Mouse (Mus musculus) liver, adult 2 months (tissue): ENCODE measurements around the gene Fam111a. TPM values are rescaled to one million over a fixed set of nuclear protein-coding genes. Genes with fewer than 3 reads are reported as not detected.

Experiments
- DNase-seq: peaks from one replicate; pipeline ENCODE4 v3.0.0-alpha.2; 2011; ENCODE audit warnings: low read depth, low spot score; ENCODE audit errors: extremely low read depth
- H3K27ac ChIP-seq: fragments of 200-500 bp; replicated peaks from 2 replicates; pipeline ENCODE4 v1.5.1; 2012; ENCODE audit warnings: low read depth, mild to moderate bottlenecking, control low read depth, inconsistent platforms, low read length; ENCODE audit not compliant: insufficient read depth
- H3K27me3 ChIP-seq: fragments of 200-500 bp; 2 replicates; pipeline ENCODE4 v1.6.1; 2012; ENCODE audit warnings: mild to moderate bottlenecking, moderate library complexity, low read length, inconsistent platforms; ENCODE audit not compliant: control insufficient read depth, insufficient read depth
- H3K36me3 ChIP-seq: fragments of 200-500 bp; 2 replicates; pipeline ENCODE4 v1.6.1; 2012; ENCODE audit warnings: low read length, inconsistent platforms; ENCODE audit not compliant: control insufficient read depth, insufficient read depth
- H3K4me1 ChIP-seq: fragments of 200-500 bp; 2 replicates; pipeline ENCODE4 v1.6.1; 2011; ENCODE audit warnings: low read length; ENCODE audit not compliant: control insufficient read depth, insufficient read depth
- H3K4me3 ChIP-seq: fragments of 200-500 bp; 2 replicates; pipeline ENCODE4 v1.5.1; 2011; ENCODE audit warnings: low read depth, mild to moderate bottlenecking, control low read depth, low read length, moderate library complexity; ENCODE audit not compliant: insufficient read depth
- H3K79me2 ChIP-seq: fragments of 200-500 bp; 2 replicates; pipeline ENCODE4 v1.6.1; 2012; ENCODE audit warnings: inconsistent platforms, mild to moderate bottlenecking, low read length, moderate library complexity; ENCODE audit not compliant: control insufficient read depth, insufficient read depth
- H3K9ac ChIP-seq: fragments of 200-500 bp; 2 replicates; pipeline ENCODE4 v1.6.1; 2012; ENCODE audit warnings: low read depth, mild to moderate bottlenecking, control low read depth, inconsistent platforms, low read length
- CTCF ChIP-seq: fragments of 200-500 bp; IDR thresholded peaks from 2 replicates; pipeline ENCODE4 v1.5.1; 2011; ENCODE audit warnings: low read depth, low read length, control low read depth
- POLR2A ChIP-seq: fragments of 200-500 bp; IDR thresholded peaks from 2 replicates; pipeline ENCODE4 v1.6.1; 2011; ENCODE audit warnings: low read length, control low read depth; ENCODE audit not compliant: insufficient read depth; ENCODE audit errors: extremely low read depth
- WGBS: fragments of 180-500 bp; shearing (Covaris S2); methylation state at CpG from one replicate; pipeline ENCODE4 v1.1.7; 2018; 5-methylcytosine and 5-hydroxymethylcytosine counted together
- polyA plus RNA-seq: library from polyadenylated mRNA; depleted of rRNA; stranded (reverse); fragments of >200 nt; gene quantifications from 2 replicates; pipeline ENCODE4 v1.2.3, GENCODE M21; 2012
- total RNA-seq: library from RNA; depleted of rRNA; stranded (reverse); fragments of >200 nt; gene quantifications from 2 replicates; pipeline ENCODE4 v1.2.3, GENCODE M21; 2014

Fam111a gene
- total and polyA plus RNA-seq, 2 experiments: 0.24 to 2.4 TPM

- Histone ChIP-seq H3K9ac (peak overlapping the region; percentile 77), H3K79me2 (no peaks in the 10 kb centered on the region), H3K27ac (no peak overlapping the region), H3K4me1 (no peaks in the 10 kb centered on the region), H3K36me3 (no peaks in the 10 kb centered on the region), H3K4me3 (peak overlapping the region; percentile 56), H3K27me3 (no peaks in the 10 kb centered on the region)
- WGBS: 1% methylated on average over 16 of the region's 16 CpGs
- DNase-seq: peak; percentile 73
- TF ChIP-seq CTCF (peak; percentile 56), POLR2A (no peak)
These were observed 27.6 kb upstream of the Fam111a start for GRCm38 (mm10) chr19:12517671-12518540.

GRCm38 (mm10) chr19:12518541-12518890 is 27.0 kb upstream of the Fam111a start:
- TF ChIP-seq POLR2A (no peak), CTCF (no peak)
- Histone ChIP-seq H3K4me1 (no peaks in the 10 kb centered on the region), H3K4me3 (no peak overlapping the region), H3K27ac (no peak overlapping the region), H3K27me3 (no peaks in the 10 kb centered on the region), H3K9ac (no peak overlapping the region), H3K36me3 (no peaks in the 10 kb centered on the region), H3K79me2 (no peaks in the 10 kb centered on the region)
- no peak for DNase-seq

- no peaks in the 10 kb centered on the region for H3K79me2 ChIP-seq
- 69% methylated on average over 4 of the region's 4 CpGs for WGBS
- no peaks in the 10 kb centered on the region for H3K36me3 ChIP-seq
- H3K4me1 ChIP-seq: no peaks in the 10 kb centered on the region
- H3K4me3 ChIP-seq: no peak overlapping the region
- H3K27me3 ChIP-seq: no peaks in the 10 kb centered on the region
- no peak for DNase-seq
- no peak for TF ChIP-seq POLR2A
- no peak for TF ChIP-seq CTCF
- no peak overlapping the region for H3K9ac ChIP-seq
- no peak overlapping the region for H3K27ac ChIP-seq
These were observed 22.2 kb upstream of the Fam111a start for GRCm38 (mm10) chr19:12523377-12523776.

GRCm38 (mm10) chr19:12537168-12537567 is 8.4 kb upstream of the Fam111a start:
- TF ChIP-seq CTCF (no peak), POLR2A (no peak)
- Histone ChIP-seq H3K27me3 (no peaks in the 10 kb centered on the region), H3K27ac (no peak overlapping the region), H3K9ac (no peak overlapping the region), H3K79me2 (no peaks in the 10 kb centered on the region), H3K4me3 (no peak overlapping the region), H3K4me1 (no peaks in the 10 kb centered on the region), H3K36me3 (no peaks in the 10 kb centered on the region)
- DNase-seq: no peak

GRCm38 (mm10) chr19:12539975-12540374 is 5.6 kb upstream of the Fam111a start:
- H3K4me3 ChIP-seq: no peak overlapping the region
- TF ChIP-seq CTCF: no peak
- TF ChIP-seq POLR2A: no peak
- H3K79me2 ChIP-seq: no peaks in the 10 kb centered on the region
- H3K27me3 ChIP-seq: no peaks in the 10 kb centered on the region
- no peak overlapping the region for H3K9ac ChIP-seq
- no peaks in the 10 kb centered on the region for H3K36me3 ChIP-seq
- no peak overlapping the region for H3K27ac ChIP-seq
- DNase-seq: peak; percentile 17
- H3K4me1 ChIP-seq: no peaks in the 10 kb centered on the region
- 76% methylated on average over 1 of the region's 1 CpGs for WGBS

GRCm38 (mm10) chr19:12540727-12541126 is 4.8 kb upstream of the Fam111a start:
- WGBS: 60% methylated on average over 3 of the region's 3 CpGs

More at GRCm38 (mm10) chr19:12540727-12541126, 4.8 kb upstream of the Fam111a start:
- H3K4me3 ChIP-seq: no peak overlapping the region
- no peak overlapping the region for H3K27ac ChIP-seq
- H3K36me3 ChIP-seq: no peaks in the 10 kb centered on the region
- no peak for DNase-seq
- no peaks in the 10 kb centered on the region for H3K27me3 ChIP-seq
- no peak overlapping the region for H3K9ac ChIP-seq
- TF ChIP-seq CTCF (no peak), POLR2A (no peak)
- no peaks in the 10 kb centered on the region for H3K79me2 ChIP-seq
- H3K4me1 ChIP-seq: no peaks in the 10 kb centered on the region
